Mouse (Mus musculus): Measurements from ENCODE around the gene Adar. TPM values are rescaled to one million over a fixed set of nuclear protein-coding genes. Genes with fewer than 3 reads are reported as not detected.
"Not testable (repeated sequence)": the region's sequence is repeated elsewhere in the genome, so short reads cannot be mapped to it uniquely, and the experiment has no call there.

The Adar gene
- polyA plus RNA-seq, 1 experiment from 2014 or later: 7.5 TPM

GRCm38 (mm10) chr3:89798518-89798917 lies 83.7 kb downstream of the Adar start:
- Histone ChIP-seq H3K4me2 (replicated peaks; ENCODE audit: low read depth, low read length) (no peak overlapping the region), H3K4me1 (ENCODE audit: insufficient read depth, low read depth, low read length) (no peaks in the 10 kb centered on the region; the same call in 1 of the 2 replicates), H3K27ac (ENCODE audit: low read length) (no peak overlapping the region), H3K9me3 (ENCODE audit: low read length) (no peaks in the 10 kb centered on the region), H3K27me3 (replicated peaks; ENCODE audit: insufficient read depth, low read length) (no peaks in the 10 kb centered on the region), H3K4me3 (ENCODE audit: low read depth, low read length) (no peak overlapping the region), H3K9ac (replicated peaks; ENCODE audit: low read depth) (no peak overlapping the region), H3K36me3 (ENCODE audit: insufficient read depth, low read length) (no peaks in the 10 kb centered on the region)
- TF ChIP-seq EP300 (IDR thresholded peaks at IDR 0.05): no peak
- no peak for TF ChIP-seq CTCF (IDR thresholded peaks at IDR 0.05)
- DNase-seq (ENCODE audit: low spot score) (no peak), ATAC-seq (no peak)
- 77% methylated on average over 3 of the region's 3 CpGs for WGBS

- H3K36me3 ChIP-seq (ENCODE audit: insufficient read depth, low read length): no peaks in the 10 kb centered on the region
- no peak overlapping the region for H3K27ac ChIP-seq (ENCODE audit: low read length)
- H3K4me1 ChIP-seq (ENCODE audit: insufficient read depth, low read depth, low read length): no peaks in the 10 kb centered on the region; the same call in 1 of the 2 replicates
- no peak overlapping the region for H3K9ac ChIP-seq (replicated peaks; ENCODE audit: low read depth)
- TF ChIP-seq EP300 (IDR thresholded peaks at IDR 0.05): no peak
- no peak for TF ChIP-seq CTCF (IDR thresholded peaks at IDR 0.05)
- no peak overlapping the region for H3K4me3 ChIP-seq (ENCODE audit: low read depth, low read length)
- 21% methylated on average over 13 of the region's 13 CpGs for WGBS
- DNase-seq (ENCODE audit: low spot score) (no peak), ATAC-seq (no peak)
- no peaks in the 10 kb centered on the region for H3K27me3 ChIP-seq (replicated peaks; ENCODE audit: insufficient read depth, low read length)
- H3K4me2 ChIP-seq (replicated peaks; ENCODE audit: low read depth, low read length): no peak overlapping the region
- no peaks in the 10 kb centered on the region for H3K9me3 ChIP-seq (ENCODE audit: low read length)
Observed at GRCm38 (mm10) chr3:89799476-89799875, 84.7 kb downstream of the Adar start.

- DNase-seq (ENCODE audit: low spot score); H3K36me3 ChIP-seq (ENCODE audit: insufficient read depth, low read length); H3K4me3 ChIP-seq (ENCODE audit: low read depth, low read length); H3K27me3 ChIP-seq (replicated peaks; ENCODE audit: insufficient read depth, low read length); H3K9me3 ChIP-seq (ENCODE audit: low read length); H3K9ac ChIP-seq (replicated peaks; ENCODE audit: low read depth); ATAC-seq; H3K4me2 ChIP-seq (replicated peaks; ENCODE audit: low read depth, low read length); H3K27ac ChIP-seq (ENCODE audit: low read length); H3K4me1 ChIP-seq (ENCODE audit: insufficient read depth, low read depth, low read length): not testable (repeated sequence)
- 61% methylated on average over 3 of the region's 3 CpGs for WGBS
Observed at GRCm38 (mm10) chr3:89800078-89800477, 85.3 kb downstream of the Adar start.

DNA sequence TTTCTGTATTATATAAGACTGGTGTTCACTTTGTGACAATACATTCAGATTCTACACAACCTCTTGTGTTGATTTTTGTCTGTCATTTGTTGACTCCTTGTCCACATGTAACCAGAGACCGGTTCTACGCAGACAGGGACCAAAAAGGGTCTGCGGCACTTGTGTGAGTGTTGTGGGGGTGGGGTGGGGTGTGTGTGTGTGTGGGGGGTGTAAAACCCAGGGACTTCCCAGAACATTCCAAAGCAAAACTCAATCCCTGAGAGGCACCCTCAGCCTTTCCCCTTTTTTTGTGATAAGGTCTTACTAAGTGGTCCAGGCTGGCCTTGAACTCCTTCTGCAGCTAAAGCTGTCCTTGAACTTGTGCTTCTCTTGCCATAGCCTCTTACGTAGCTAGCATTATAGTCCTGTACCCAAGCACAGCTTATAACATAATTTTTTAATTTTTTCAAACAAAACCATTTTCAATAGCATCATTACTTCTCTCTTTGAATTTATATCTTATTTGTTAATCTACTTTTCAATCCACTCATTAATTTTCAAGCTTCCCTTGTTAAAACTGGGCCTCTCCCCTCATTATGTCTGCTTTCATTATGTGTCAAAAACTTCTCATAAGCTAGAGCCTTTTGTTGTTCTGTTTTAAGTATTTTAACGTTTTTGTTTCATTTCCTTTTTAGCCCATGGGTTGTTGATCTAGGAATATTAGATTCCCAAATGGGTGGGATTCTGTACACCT lies 86.1 kb downstream of the Adar start:
- TF ChIP-seq EP300 (IDR thresholded peaks at IDR 0.05) (no peak), CTCF (IDR thresholded peaks at IDR 0.05) (no peak)
- Histone ChIP-seq H3K36me3 (ENCODE audit: insufficient read depth, low read length) (no peaks in the 10 kb centered on the region), H3K4me1 (ENCODE audit: insufficient read depth, low read depth, low read length) (no peaks in the 10 kb centered on the region; the same call in 1 of the 2 replicates), H3K27me3 (replicated peaks; ENCODE audit: insufficient read depth, low read length) (no peaks in the 10 kb centered on the region), H3K27ac (ENCODE audit: low read length) (no peak overlapping the region), H3K4me3 (ENCODE audit: low read depth, low read length) (no peak overlapping the region), H3K9me3 (ENCODE audit: low read length) (no peaks in the 10 kb centered on the region), H3K9ac (replicated peaks; ENCODE audit: low read depth) (no peak overlapping the region), H3K4me2 (replicated peaks; ENCODE audit: low read depth, low read length) (no peak overlapping the region)
- ATAC-seq: no peak
- DNase-seq (ENCODE audit: low spot score): no peak
- 58% methylated on average over 5 of the region's 5 CpGs for WGBS

- Histone ChIP-seq H3K4me1 (ENCODE audit: insufficient read depth, low read depth, low read length) (no peaks in the 10 kb centered on the region; the same call in 1 of the 2 replicates), H3K4me2 (replicated peaks; ENCODE audit: low read depth, low read length) (no peak overlapping the region), H3K27ac (ENCODE audit: low read length) (no peak overlapping the region), H3K4me3 (ENCODE audit: low read depth, low read length) (no peak overlapping the region), H3K9ac (replicated peaks; ENCODE audit: low read depth) (no peak overlapping the region), H3K27me3 (replicated peaks; ENCODE audit: insufficient read depth, low read length) (no peaks in the 10 kb centered on the region), H3K9me3 (ENCODE audit: low read length) (no peaks in the 10 kb centered on the region), H3K36me3 (ENCODE audit: insufficient read depth, low read length) (no peaks in the 10 kb centered on the region)
- peak; percentile 85 for ATAC-seq
- DNase-seq (ENCODE audit: low spot score): peak; percentile 74
- WGBS: 5% methylated on average over 3 of the region's 3 CpGs
- TF ChIP-seq EP300 (IDR thresholded peaks at IDR 0.05) (no peak), CTCF (IDR thresholded peaks at IDR 0.05) (peak; percentile 46)
Observed at GRCm38 (mm10) chr3:89801507-89801847, 86.7 kb downstream of the Adar start.

- no peak for ATAC-seq
- WGBS: 78% methylated on average over 14 of the region's 15 CpGs
- H3K36me3 ChIP-seq (ENCODE audit: insufficient read depth, low read length): no peaks in the 10 kb centered on the region
- no peak overlapping the region for H3K4me2 ChIP-seq (replicated peaks; ENCODE audit: low read depth, low read length)
- H3K4me3 ChIP-seq (ENCODE audit: low read depth, low read length): no peak overlapping the region
- no peak for DNase-seq (ENCODE audit: low spot score)
- TF ChIP-seq EP300 (IDR thresholded peaks at IDR 0.05) (no peak), CTCF (IDR thresholded peaks at IDR 0.05) (no peak)
- H3K4me1 ChIP-seq (ENCODE audit: insufficient read depth, low read depth, low read length): no peaks in the 10 kb centered on the region; the same call in 1 of the 2 replicates
- H3K9ac ChIP-seq (replicated peaks; ENCODE audit: low read depth): no peak overlapping the region
- no peak overlapping the region for H3K27ac ChIP-seq (ENCODE audit: low read length)
- no peaks in the 10 kb centered on the region for H3K9me3 ChIP-seq (ENCODE audit: low read length)
- H3K27me3 ChIP-seq (replicated peaks; ENCODE audit: insufficient read depth, low read length): no peaks in the 10 kb centered on the region
Observed at GRCm38 (mm10) chr3:89802876-89803275, 88.1 kb downstream of the Adar start.

Other genes starting within 250 kb of the Adar start
- 1.00 and 1.0 TPM in 2 replicates for gene Kcnn3, start 194.9 kb upstream of the Adar start, polyA plus RNA-seq (2015; fragmentation: Nextera tagmentation; extraction: Ambion mirVana)
- gene Chrnb2, start 49.6 kb downstream of the Adar start, polyA plus RNA-seq (2015; fragmentation: Nextera tagmentation; extraction: Ambion mirVana): 0.17 and 0.27 TPM in 2 replicates
- gene Ube2q1, start 58.6 kb downstream of the Adar start, polyA plus RNA-seq (2015; fragmentation: Nextera tagmentation; extraction: Ambion mirVana): 12.4 and 13.4 TPM in 2 replicates
- 11.2 and 12.1 TPM in 2 replicates for gene She, start 116.3 kb downstream of the Adar start, polyA plus RNA-seq (2015; fragmentation: Nextera tagmentation; extraction: Ambion mirVana)
- gene Il6ra, start 198.2 kb downstream of the Adar start, polyA plus RNA-seq (2015; fragmentation: Nextera tagmentation; extraction: Ambion mirVana): 15.7 and 17.9 TPM in 2 replicates
- 7.1 and 7.4 TPM in 2 replicates for gene Atp8b2, start 248.5 kb downstream of the Adar start, polyA plus RNA-seq (2015; fragmentation: Nextera tagmentation; extraction: Ambion mirVana)

Data from lung, postnatal 0 days (tissue).